ENCODE assay signal across 19 mouse cellular contexts in the genomic region with DNA sequence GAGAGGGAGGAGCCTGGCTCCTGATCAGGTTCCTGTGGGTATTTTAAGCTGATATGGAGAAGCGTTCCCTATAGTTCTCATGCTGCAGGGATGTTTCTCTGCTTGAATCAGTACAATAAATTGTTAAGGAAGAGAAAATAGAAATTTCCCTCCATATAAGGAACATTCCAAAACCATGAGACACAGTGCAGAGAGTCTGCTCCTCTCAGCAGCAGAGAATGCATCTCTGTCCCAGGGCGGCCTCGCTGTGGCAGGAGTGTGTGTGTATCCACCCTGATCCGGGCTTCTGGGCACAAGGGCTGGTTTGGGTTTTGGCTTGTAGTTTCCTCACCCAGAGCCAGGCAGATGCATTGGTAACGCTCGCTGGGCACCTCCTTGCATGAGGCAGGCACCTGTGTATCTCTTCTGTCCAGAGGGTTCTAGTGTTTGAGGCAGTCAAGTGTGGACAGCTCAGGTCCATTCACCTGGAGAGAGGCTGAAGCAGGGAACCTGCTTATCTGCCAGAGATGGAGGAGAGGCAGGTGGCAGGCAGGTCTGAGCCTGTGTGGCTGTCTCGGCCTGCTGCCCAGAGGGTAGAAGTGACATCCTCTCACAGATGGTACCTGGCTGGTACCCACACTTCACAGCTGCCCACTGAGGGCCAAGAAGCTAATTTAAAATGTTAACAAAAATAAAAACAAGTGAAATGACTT. TPM values are rescaled to one million over a fixed set of nuclear protein-coding genes. Genes with fewer than 3 reads are reported as not detected.
DNase-seq lines count a peak whose midpoint lies in the region; ATAC-seq lines count a peak whose summit lies in the region.
"Had no signal": no experiment of that assay in that cellular context is flagged by ENCODE, and none has a peak within 500 bp of the region (broad histone marks: within the 10 kb centered on the region; RNA-seq: fewer than 3 reads in every experiment).

No protein-coding gene starts in this region.

- no peaks in the 10 kb centered on the region for H3K9me3 ChIP-seq in heart, embryonic 15.5 days (replicated peaks)
- H3K9me3 ChIP-seq in intestine, embryonic 14.5 days (ENCODE audit: control insufficient read depth, low read length): no peaks in the 10 kb centered on the region
- H3K9me3 ChIP-seq: lung, embryonic 15.5 days had no signal

- H3K4me3 ChIP-seq in heart, embryonic 15.5 days: no peak overlapping the region
- no peak overlapping the region for H3K4me3 ChIP-seq in intestine, embryonic 14.5 days (ENCODE audit: low read depth, low read length)
- H3K4me3 ChIP-seq: lung, embryonic 15.5 days had no signal

- no peak for ATAC-seq in heart, embryonic 15.5 days (replicated peaks; ENCODE audit: insufficient number of reproducible peaks, insufficient read depth, low FRiP score, low read depth)
- no peak for ATAC-seq in intestine, embryonic 14.5 days (replicated peaks; ENCODE audit: low FRiP score, low TSS enrichment, low read depth)
- ATAC-seq: forebrain, embryonic 14.5 days had no signal

- H3K4me1 ChIP-seq in heart, embryonic 15.5 days (replicated peaks): peaks cover 18% of the 10 kb centered on the region
- H3K4me1 ChIP-seq in intestine, embryonic 14.5 days (replicated peaks; ENCODE audit: control insufficient read depth, insufficient read depth, low read length): no peaks in the 10 kb centered on the region
- H3K4me1 ChIP-seq: lung, embryonic 15.5 days had no signal

- no peak overlapping the region for H3K9ac ChIP-seq in heart, embryonic 15.5 days
- no peak overlapping the region for H3K9ac ChIP-seq in intestine, embryonic 14.5 days (ENCODE audit: low read length)
- H3K9ac ChIP-seq: lung, embryonic 15.5 days had no signal

- H3K4me2 ChIP-seq in heart, embryonic 15.5 days: no peak overlapping the region
- no peak overlapping the region for H3K4me2 ChIP-seq in intestine, embryonic 14.5 days (ENCODE audit: low read length)
- H3K4me2 ChIP-seq: lung, embryonic 15.5 days had no signal

- intact Hi-C loops in heart, postnatal 10 days (cut with DNase I): no loop called here

- no peak for DNase-seq in heart, postnatal 10 days
- DNase-seq in spleen, postnatal 36 days (ENCODE audit: low spot score in 2 of 2): peak; percentile 51 to 60
- DNase-seq in spleen, postnatal 14 days (ENCODE audit: low spot score in 2 of 2): no peak
- DNase-seq in intestine, embryonic 14.5 days (ENCODE audit: low spot score): no peak
- DNase-seq in T-cell, adult 2 months (ENCODE audit: low spot score): no peak
- no peak for DNase-seq in adrenal gland, postnatal 25 days
- DNase-seq in adipocyte (ENCODE audit: low spot score): no peak
- DNase-seq: gastrocnemius, postnatal 36 days; kidney, postnatal 14 days; midbrain, embryonic 14.5 days; right cerebral cortex, postnatal 14 days had no signal

- H3K36me3 ChIP-seq in heart, embryonic 15.5 days: peaks cover 48% of the 10 kb centered on the region; the same call in 1 of the 2 replicates
- H3K36me3 ChIP-seq in intestine, embryonic 14.5 days (ENCODE audit: control insufficient read depth, insufficient read depth, low read length): peaks cover 72% of the 10 kb centered on the region

- H3K27me3 ChIP-seq in heart, embryonic 15.5 days: no peaks in the 10 kb centered on the region
- no peaks in the 10 kb centered on the region for H3K27me3 ChIP-seq in intestine, embryonic 14.5 days (replicated peaks; ENCODE audit: control insufficient read depth, insufficient read depth, low read length)
- H3K27me3 ChIP-seq: lung, embryonic 15.5 days had no signal

- peak overlapping the region; percentile 8 for H3K27ac ChIP-seq in heart, embryonic 15.5 days
- peak overlapping the region; percentile 41 for H3K27ac ChIP-seq in intestine, embryonic 14.5 days (ENCODE audit: low read depth)
- H3K27ac ChIP-seq: lung, embryonic 15.5 days had no signal

- 71% methylated on average over 7 of the region's 7 CpGs for WGBS in heart, embryonic 15.5 days
- 87% methylated on average over 7 of the region's 7 CpGs for WGBS in intestine, embryonic 14.5 days

RNA-seq across cellular contexts. Expression of a gene that starts 18.5 kb away (rescaled TPM):
- polyA plus RNA-seq in heart, embryonic 15.5 days (2015; fragmentation: Nextera tagmentation; extraction: Ambion mirVana): 1.1 and 3.3 TPM in 2 replicates
- 1 to 10 TPM in 1 of 2 experiments, under 1 TPM in 1; 0.60 to 1.1 TPM for total RNA-seq in heart, postnatal 10 days (2021)
- polyA plus RNA-seq in intestine, embryonic 14.5 days (2014; fragmentation: Nextera tagmentation; extraction: Ambion mirVana): 5.7 and 9.0 TPM in 2 replicates
- 2.2 and 2.5 TPM in 2 replicates for total RNA-seq in adrenal gland, postnatal 25 days (2021)

RNA-seq across cellular contexts. Expression of a gene that starts 38.5 kb away (rescaled TPM):
- polyA plus RNA-seq in heart, embryonic 15.5 days (2015; fragmentation: Nextera tagmentation; extraction: Ambion mirVana): 38.8 and 48.5 TPM in 2 replicates
- total RNA-seq in heart, postnatal 10 days (2021): 100 to 1,000 TPM; 103 to 106 TPM
- polyA plus RNA-seq in intestine, embryonic 14.5 days (2014; fragmentation: Nextera tagmentation; extraction: Ambion mirVana): 52.1 and 58.0 TPM in 2 replicates
- 54.1 and 60.7 TPM in 2 replicates for total RNA-seq in adrenal gland, postnatal 25 days (2021)

RNA-seq across cellular contexts. Expression of a gene that starts 40.7 kb away (rescaled TPM):
- polyA plus RNA-seq in heart, embryonic 15.5 days (2015; fragmentation: Nextera tagmentation; extraction: Ambion mirVana): 44.7 and 68.9 TPM in 2 replicates
- total RNA-seq in heart, postnatal 10 days (2021): 10 to 100 TPM; 28.3 to 29.6 TPM
- polyA plus RNA-seq in intestine, embryonic 14.5 days (2014; fragmentation: Nextera tagmentation; extraction: Ambion mirVana): 87.0 and 90.6 TPM in 2 replicates
- total RNA-seq in adrenal gland, postnatal 25 days (2021): 31.5 and 38.4 TPM in 2 replicates

RNA-seq across cellular contexts. Expression of a gene that starts 51.0 kb away (rescaled TPM):
- not detected in 2 replicates for polyA plus RNA-seq in heart, embryonic 15.5 days (2015; fragmentation: Nextera tagmentation; extraction: Ambion mirVana)
- total RNA-seq in heart, postnatal 10 days (2021): not detected
- not detected in 2 replicates for polyA plus RNA-seq in intestine, embryonic 14.5 days (2014; fragmentation: Nextera tagmentation; extraction: Ambion mirVana)
- not detected in 2 replicates for total RNA-seq in adrenal gland, postnatal 25 days (2021)
- total RNA-seq: gastrocnemius, postnatal 36 days; hematopoietic stem cell, adult 5-6 weeks; left cerebral cortex, postnatal 14 days had no signal
- polyA plus RNA-seq: brain, embryonic 14.5 days; C2C12; forebrain, embryonic 14.5 days; lung, embryonic 15.5 days; midbrain, embryonic 14.5 days; neural tube, embryonic 14.5 days had no signal

Comparison
In these comparisons a context has a peak if more than half of its experiments do, and no peak if none do; other contexts are left out.
1. DNase-seq: peak in spleen, postnatal 36 days (2 of 2); none in heart, postnatal 10 days (0 of 2), spleen, postnatal 14 days (0 of 2), intestine, embryonic 14.5 days (single experiment), T-cell, adult 2 months (single experiment), adrenal gland, postnatal 25 days (single experiment) and adipocyte (single experiment).